Mouse (Mus musculus) liver, embryonic 16.5 days (tissue): ENCODE measurements around the gene Sec24a. TPM values are rescaled to one million over a fixed set of nuclear protein-coding genes. Genes with fewer than 3 reads are reported as not detected.

Experiments
- ATAC-seq: fragments of 200-750 bp; cut with Nextera tagmentation; 2 replicates; pipeline ENCODE4 v1.8.0; 2017; ENCODE audit warnings: low read depth, mild to moderate bottlenecking, moderate number of reproducible peaks, moderate library complexity
- H3K27ac ChIP-seq: fragments of 300-500 bp; sonication (generic); 2 replicates; pipeline ENCODE4 v1.5.1; 2014; ENCODE audit warnings: mild to moderate bottlenecking, low read length
- H3K27me3 ChIP-seq: fragments of 300-500 bp; sonication (generic); 2 replicates; pipeline ENCODE4 v1.6.1; 2014; ENCODE audit warnings: low read depth, low read length, mixed read lengths; ENCODE audit not compliant: control insufficient read depth, insufficient read depth
- H3K36me3 ChIP-seq: fragments of 300-500 bp; sonication (generic); 2 replicates; pipeline ENCODE4 v1.6.1; 2014; ENCODE audit warnings: mild to moderate bottlenecking; ENCODE audit not compliant: control insufficient read depth, insufficient read depth
- H3K4me1 ChIP-seq: fragments of 300-500 bp; sonication (generic); 2 replicates; pipeline ENCODE4 v1.6.1; 2014; ENCODE audit warnings: low read depth, low read length, mixed read lengths; ENCODE audit not compliant: control insufficient read depth
- H3K4me2 ChIP-seq: fragments of 300-500 bp; sonication (generic); 2 replicates; pipeline ENCODE4 v1.6.1; 2014; ENCODE audit warnings: low read depth, low read length, mixed read lengths
- H3K4me3 ChIP-seq: fragments of 300-500 bp; sonication (generic); 2 replicates; pipeline ENCODE4 v1.5.1; 2014; ENCODE audit warnings: low read depth, mild to moderate bottlenecking, low read length
- H3K9ac ChIP-seq: fragments of 300-500 bp; sonication (generic); 2 replicates; pipeline ENCODE4 v1.6.1; 2014; ENCODE audit warnings: low read depth, low read length
- H3K9me3 ChIP-seq: fragments of 300-500 bp; sonication (generic); replicated peaks from 2 replicates; pipeline ENCODE4 v1.6.1; 2016; ENCODE audit warnings: low read length; ENCODE audit not compliant: control insufficient read depth
- WGBS: fragments of 180-500 bp; shearing (Covaris S2); extraction: QIAGEN DNeasy Blood & Tissue Kit; methylation state at CpG from one replicate; pipeline ENCODE4 v1.1.7; 2014; ENCODE audit not compliant: insufficient replicate concordance; 5-methylcytosine and 5-hydroxymethylcytosine counted together
- polyA plus RNA-seq: library from polyadenylated mRNA; unstranded; fragments of >200 nt; fragmentation: Nextera tagmentation; extraction: Ambion mirVana; gene quantifications from 2 replicates; pipeline ENCODE4 v1.2.1, GENCODE M21; 2015

The Sec24a gene
- polyA plus RNA-seq, 1 experiment from 2014 or later, result 8.8 TPM

DNA sequence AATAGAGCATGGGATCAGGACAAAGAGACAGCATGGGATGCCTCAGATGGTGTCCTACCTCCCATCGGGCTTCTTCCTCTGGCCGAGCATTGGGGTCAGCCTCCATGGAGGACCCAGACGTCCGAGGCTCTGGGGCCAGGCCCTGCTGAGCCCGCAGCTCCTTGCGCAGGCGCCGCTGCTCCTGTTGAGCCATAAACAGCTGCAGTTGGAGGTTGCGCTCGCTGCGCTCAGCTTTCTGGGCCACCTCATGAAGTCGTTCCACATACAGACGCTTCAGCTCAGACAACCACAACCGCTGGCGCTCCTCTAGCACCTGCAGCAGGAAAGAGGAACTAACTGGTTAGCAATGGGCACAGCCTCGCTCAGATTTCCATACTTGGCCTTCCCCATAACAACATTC is 119.2 kb downstream of the Sec24a start:
- Histone ChIP-seq H3K4me2 (no peak overlapping the region), H3K36me3 (no peaks in the 10 kb centered on the region), H3K27me3 (peaks cover 7% of the 10 kb centered on the region), H3K9me3 (no peaks in the 10 kb centered on the region), H3K4me3 (no peak overlapping the region), H3K27ac (peak overlapping the region; percentile 43; the same call in 1 of the 2 replicates), H3K4me1 (peaks cover under 1% of the 10 kb centered on the region; the same call in 1 of the 2 replicates), H3K9ac (no peak overlapping the region)
- no peak for ATAC-seq
- 36% methylated on average over 16 of the region's 16 CpGs for whole genome bisulfite sequencing

DNA sequence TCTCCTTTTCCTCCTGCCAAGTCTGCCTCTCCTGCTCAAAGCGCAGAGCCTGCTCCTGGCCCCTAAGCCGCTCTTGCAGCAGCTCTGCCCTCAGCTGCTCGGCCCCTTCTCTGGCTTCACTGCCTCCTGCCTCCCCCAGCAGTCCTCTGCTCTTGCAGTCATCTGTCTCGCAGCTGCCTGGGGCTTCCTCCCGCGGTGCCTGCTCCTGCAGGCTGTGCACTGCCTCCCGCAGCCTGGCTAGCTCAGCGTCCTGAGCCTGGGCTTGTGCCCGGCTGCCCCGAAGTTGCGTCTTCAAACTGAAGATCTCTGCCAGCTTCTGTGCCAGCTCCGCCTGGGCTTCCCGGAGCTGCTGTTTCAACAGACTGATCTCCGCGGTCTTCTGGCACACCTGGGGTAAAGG is 119.7 kb downstream of the Sec24a start:
- 45% methylated on average over 15 of the region's 15 CpGs for WGBS

DNA sequence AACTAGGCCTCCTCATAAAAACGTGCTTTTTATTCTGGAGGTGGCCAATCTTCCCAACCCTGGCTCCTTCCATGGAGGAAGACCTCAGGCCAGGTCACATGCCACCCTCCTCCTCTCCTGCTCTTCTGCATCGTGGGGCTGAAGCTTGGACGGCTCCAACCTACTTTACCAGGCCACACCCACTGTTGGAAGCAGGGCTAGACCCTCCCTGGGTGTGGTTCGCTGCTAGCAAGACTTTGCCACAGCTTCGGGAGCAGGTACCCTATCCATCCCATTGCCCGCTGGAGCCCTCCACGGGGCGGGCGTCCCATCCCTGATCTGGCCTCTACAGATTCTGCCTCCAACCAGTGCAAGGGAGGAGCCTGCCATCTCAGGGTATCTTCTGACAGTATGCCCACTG is 120.2 kb downstream of the Sec24a start:
- Histone ChIP-seq H3K9me3 (no peaks in the 10 kb centered on the region), H3K27me3 (peaks cover 3% of the 10 kb centered on the region; the same call in 1 of the 2 replicates), H3K27ac (no peak overlapping the region), H3K4me3 (no peak overlapping the region), H3K4me1 (no peaks in the 10 kb centered on the region), H3K36me3 (no peaks in the 10 kb centered on the region), H3K4me2 (no peak overlapping the region), H3K9ac (no peak overlapping the region)
- 53% methylated on average over 9 of the region's 9 CpGs for WGBS
- no peak for ATAC-seq

More for the DNA sequence above, 119.7 kb downstream of the Sec24a start:
- Histone ChIP-seq H3K4me3 (no peak overlapping the region), H3K27me3 (peaks cover 3% of the 10 kb centered on the region; the same call in 1 of the 2 replicates), H3K36me3 (no peaks in the 10 kb centered on the region), H3K4me2 (no peak overlapping the region), H3K27ac (peak overlapping the region; percentile 43; the same call in 1 of the 2 replicates), H3K4me1 (no peaks in the 10 kb centered on the region), H3K9ac (no peak overlapping the region), H3K9me3 (no peaks in the 10 kb centered on the region)
- no peak for ATAC-seq

Other genes starting within 250 kb of the Sec24a start
- 11.3 and 12.6 TPM in 2 replicates for gene Phykpl, start 178.9 kb downstream of the Sec24a start, polyA plus RNA-seq
- gene Hnrnpab, start 156.8 kb downstream of the Sec24a start, polyA plus RNA-seq, result 130 and 132 TPM in 2 replicates
- gene Nhp2, start 143.9 kb downstream of the Sec24a start, polyA plus RNA-seq, result 69.5 and 79.3 TPM in 2 replicates
- 16.6 and 17.7 TPM in 2 replicates for gene Rmnd5b, start 127.7 kb downstream of the Sec24a start, polyA plus RNA-seq
- gene N4bp3, start 112.8 kb downstream of the Sec24a start, polyA plus RNA-seq, result 2.8 and 3.9 TPM in 2 replicates
- 0.44 and 0.46 TPM in 2 replicates for gene D930048N14Rik, start 112.7 kb downstream of the Sec24a start, polyA plus RNA-seq
- gene 0610009B22Rik, start 74.8 kb downstream of the Sec24a start, polyA plus RNA-seq, result 34.4 and 36.0 TPM in 2 replicates
- gene Sar1b, start 53 bp upstream of the Sec24a start, polyA plus RNA-seq, result 73.4 and 77.2 TPM in 2 replicates
- 0.64 and 0.79 TPM in 2 replicates for gene Jade2, start 94.0 kb upstream of the Sec24a start, polyA plus RNA-seq
- gene Cdkn2aipnl, start 204.0 kb upstream of the Sec24a start, polyA plus RNA-seq, result 40.6 and 41.7 TPM in 2 replicates
- gene Ube2b, start 237.1 kb upstream of the Sec24a start, polyA plus RNA-seq, result 153 and 156 TPM in 2 replicates
- 0.84 and 0.96 TPM in 2 replicates for gene Cdkl3, start 240.6 kb upstream of the Sec24a start, polyA plus RNA-seq